In genomic region chr19:47910751-47911150, GRCm38 (mm10) we compare ENCODE assay signal across 15 mouse cellular contexts. TPM values are rescaled to one million over a fixed set of nuclear protein-coding genes. Genes with fewer than 3 reads are reported as not detected.
A peak's percentile ranks its signal among the peaks of the same experiment; 100 is the strongest.
DNase-seq lines count a peak whose midpoint lies in the region; ATAC-seq and TF ChIP-seq lines count a peak whose summit lies in the region.
"Had no signal": no experiment of that assay in that cellular context is flagged by ENCODE, and none has a peak within 500 bp of the region (broad histone marks: within the 10 kb centered on the region; RNA-seq: fewer than 3 reads in every experiment).

No protein-coding gene starts in this region.

- no peak overlapping the region for H3K4me3 ChIP-seq in forebrain, embryonic 15.5 days
- no peak overlapping the region for H3K4me3 ChIP-seq in forebrain, embryonic 13.5 days
- H3K4me3 ChIP-seq in midbrain, embryonic 11.5 days (ENCODE audit: low read depth, low read length): no peak overlapping the region
- no peak overlapping the region for H3K4me3 ChIP-seq in midbrain, postnatal 0 days (ENCODE audit: low read depth, low read length)
- H3K4me3 ChIP-seq in hindbrain, embryonic 14.5 days (replicated peaks; ENCODE audit: low read length): no peak overlapping the region
- H3K4me3 ChIP-seq in midbrain, embryonic 14.5 days (replicated peaks; ENCODE audit: low read depth, low read length): no peak overlapping the region
- H3K4me3 ChIP-seq: stomach, embryonic 15.5 days had no signal

- no peaks in the 10 kb centered on the region for H3K36me3 ChIP-seq in forebrain, embryonic 15.5 days
- H3K36me3 ChIP-seq in forebrain, embryonic 13.5 days (ENCODE audit: poor library complexity, severe bottlenecking): no peaks in the 10 kb centered on the region
- no peaks in the 10 kb centered on the region for H3K36me3 ChIP-seq in midbrain, embryonic 11.5 days (ENCODE audit: control insufficient read depth, insufficient read depth, low read length)
- no peaks in the 10 kb centered on the region for H3K36me3 ChIP-seq in midbrain, postnatal 0 days (ENCODE audit: insufficient read depth, low read length)
- H3K36me3 ChIP-seq in hindbrain, embryonic 14.5 days (replicated peaks; ENCODE audit: control insufficient read depth, insufficient read depth): no peaks in the 10 kb centered on the region
- no peaks in the 10 kb centered on the region for H3K36me3 ChIP-seq in midbrain, embryonic 14.5 days (ENCODE audit: control insufficient read depth, insufficient read depth, low read length)
- H3K36me3 ChIP-seq: stomach, embryonic 15.5 days had no signal

- no peak for ATAC-seq in forebrain, embryonic 15.5 days (replicated peaks)
- ATAC-seq in forebrain, embryonic 13.5 days: no peak
- no peak for ATAC-seq in midbrain, embryonic 11.5 days (ENCODE audit: low FRiP score)
- no peak for ATAC-seq in midbrain, postnatal 0 days (ENCODE audit: low FRiP score)
- ATAC-seq in hindbrain, embryonic 14.5 days (ENCODE audit: low FRiP score): no peak
- no peak for ATAC-seq in midbrain, embryonic 14.5 days (ENCODE audit: low FRiP score, low TSS enrichment)

- 89% methylated on average over 4 of the region's 4 CpGs for WGBS in forebrain, embryonic 15.5 days
- 89% methylated on average over 4 of the region's 4 CpGs for WGBS in forebrain, embryonic 13.5 days
- 89% methylated on average over 4 of the region's 4 CpGs for WGBS in midbrain, embryonic 11.5 days
- WGBS in midbrain, postnatal 0 days: 92% methylated on average over 4 of the region's 4 CpGs
- 88% methylated on average over 4 of the region's 4 CpGs for WGBS in hindbrain, embryonic 14.5 days
- WGBS in midbrain, embryonic 14.5 days: 91% methylated on average over 4 of the region's 4 CpGs

- no peak for TF ChIP-seq CTCF in midbrain, postnatal 0 days (IDR thresholded peaks at IDR 0.05)

- H3K27ac ChIP-seq in forebrain, embryonic 15.5 days (replicated peaks): peak overlapping the region; percentile 95; the same call in 1 of the 2 replicates
- no peak overlapping the region for H3K27ac ChIP-seq in forebrain, embryonic 13.5 days
- H3K27ac ChIP-seq in midbrain, embryonic 11.5 days (ENCODE audit: low read depth, low read length): peak overlapping the region; percentile 87; the same call in 1 of the 2 replicates
- H3K27ac ChIP-seq in midbrain, postnatal 0 days (ENCODE audit: low read depth, low read length): no peak overlapping the region
- peak overlapping the region; percentile 92; the same call in 1 of the 2 replicates for H3K27ac ChIP-seq in hindbrain, embryonic 14.5 days
- H3K27ac ChIP-seq in midbrain, embryonic 14.5 days (replicated peaks; ENCODE audit: low read depth, low read length): peak overlapping the region; percentile 95
- H3K27ac ChIP-seq: stomach, embryonic 15.5 days had no signal

- H3K4me2 ChIP-seq in forebrain, embryonic 15.5 days (replicated peaks): no peak overlapping the region
- H3K4me2 ChIP-seq in forebrain, embryonic 13.5 days: no peak overlapping the region
- H3K4me2 ChIP-seq in midbrain, embryonic 11.5 days: no peak overlapping the region
- no peak overlapping the region for H3K4me2 ChIP-seq in midbrain, postnatal 0 days (ENCODE audit: low read depth, low read length, poor library complexity, severe bottlenecking)
- H3K4me2 ChIP-seq in hindbrain, embryonic 14.5 days (replicated peaks): no peak overlapping the region
- H3K4me2 ChIP-seq in midbrain, embryonic 14.5 days (ENCODE audit: low read length): no peak overlapping the region
- H3K4me2 ChIP-seq: stomach, embryonic 15.5 days had no signal

- no peaks in the 10 kb centered on the region for H3K9me3 ChIP-seq in forebrain, embryonic 15.5 days
- no peaks in the 10 kb centered on the region for H3K9me3 ChIP-seq in forebrain, embryonic 13.5 days (replicated peaks)
- no peaks in the 10 kb centered on the region for H3K9me3 ChIP-seq in midbrain, embryonic 11.5 days (ENCODE audit: control insufficient read depth, low read length)
- H3K9me3 ChIP-seq in midbrain, postnatal 0 days (ENCODE audit: low read length): no peaks in the 10 kb centered on the region
- no peaks in the 10 kb centered on the region for H3K9me3 ChIP-seq in hindbrain, embryonic 14.5 days (ENCODE audit: control insufficient read depth, low read length)
- no peaks in the 10 kb centered on the region for H3K9me3 ChIP-seq in midbrain, embryonic 14.5 days (ENCODE audit: control insufficient read depth, low read length)
- H3K9me3 ChIP-seq: stomach, embryonic 15.5 days had no signal

- H3K9ac ChIP-seq in forebrain, embryonic 15.5 days (replicated peaks): no peak overlapping the region
- no peak overlapping the region for H3K9ac ChIP-seq in forebrain, embryonic 13.5 days
- H3K9ac ChIP-seq in midbrain, embryonic 11.5 days (ENCODE audit: low read length): peak overlapping the region; percentile 63; the same call in 1 of the 2 replicates
- H3K9ac ChIP-seq in midbrain, postnatal 0 days (replicated peaks; ENCODE audit: low read length, poor library complexity, severe bottlenecking): no peak overlapping the region
- no peak overlapping the region for H3K9ac ChIP-seq in hindbrain, embryonic 14.5 days
- no peak overlapping the region for H3K9ac ChIP-seq in midbrain, embryonic 14.5 days (replicated peaks; ENCODE audit: low read length)
- H3K9ac ChIP-seq: stomach, embryonic 15.5 days had no signal

- DNase-seq in midbrain, embryonic 11.5 days (ENCODE audit: low spot score, missing footprints): peak; percentile 79
- no peak for DNase-seq in midbrain, postnatal 0 days (ENCODE audit: low spot score)
- DNase-seq in hindbrain, embryonic 14.5 days (ENCODE audit: low spot score): no peak
- DNase-seq in midbrain, embryonic 14.5 days: no peak
- no peak for DNase-seq in embryo, embryonic 9.5 days (ENCODE audit: extremely low spot score)
- DNase-seq in adrenal gland, adult 18-20 months (ENCODE audit: low spot score in 2 of 2): no peak
- DNase-seq: adrenal gland, adult 8-10 months; gastrocnemius, postnatal 14 days; heart, postnatal 4 days; kidney, postnatal 36 days; lung, adult 18-20 months had no signal

- H3K4me1 ChIP-seq in forebrain, embryonic 15.5 days: peaks cover 22% of the 10 kb centered on the region
- H3K4me1 ChIP-seq in forebrain, embryonic 13.5 days: peaks cover 38% of the 10 kb centered on the region
- peaks cover 14% of the 10 kb centered on the region for H3K4me1 ChIP-seq in midbrain, embryonic 11.5 days (ENCODE audit: control insufficient read depth, insufficient read depth, low read length)
- H3K4me1 ChIP-seq in midbrain, postnatal 0 days (ENCODE audit: insufficient read depth, low read length): no peaks in the 10 kb centered on the region
- H3K4me1 ChIP-seq in hindbrain, embryonic 14.5 days (replicated peaks; ENCODE audit: control insufficient read depth, insufficient read depth, low read length): peaks cover 25% of the 10 kb centered on the region
- H3K4me1 ChIP-seq in midbrain, embryonic 14.5 days (ENCODE audit: control insufficient read depth, insufficient read depth, low read length): peaks cover 20% of the 10 kb centered on the region

- no peaks in the 10 kb centered on the region for H3K27me3 ChIP-seq in forebrain, embryonic 15.5 days
- H3K27me3 ChIP-seq in forebrain, embryonic 13.5 days: no peaks in the 10 kb centered on the region
- no peaks in the 10 kb centered on the region for H3K27me3 ChIP-seq in midbrain, embryonic 11.5 days (ENCODE audit: control insufficient read depth, insufficient read depth, low read length)
- H3K27me3 ChIP-seq in midbrain, postnatal 0 days (ENCODE audit: insufficient read depth, low read length): no peaks in the 10 kb centered on the region
- no peaks in the 10 kb centered on the region for H3K27me3 ChIP-seq in hindbrain, embryonic 14.5 days (ENCODE audit: control insufficient read depth, insufficient read depth, low read length)
- H3K27me3 ChIP-seq in midbrain, embryonic 14.5 days (ENCODE audit: control insufficient read depth, insufficient read depth, low read length): no peaks in the 10 kb centered on the region
- H3K27me3 ChIP-seq: stomach, embryonic 15.5 days had no signal

RNA-seq across cellular contexts. Expression of gene Cfap43, which starts 8.3 kb away (rescaled TPM):
- 0.82 and 2.6 TPM in 2 replicates for polyA plus RNA-seq in forebrain, embryonic 15.5 days (2015; fragmentation: Nextera tagmentation; extraction: Ambion mirVana)
- polyA plus RNA-seq in forebrain, embryonic 13.5 days (2015; fragmentation: Nextera tagmentation; extraction: Ambion mirVana): 0.66 and 0.82 TPM in 2 replicates
- 0.05 and 0.07 TPM in 2 replicates for polyA plus RNA-seq in midbrain, embryonic 11.5 days (2014; fragmentation: Nextera tagmentation; extraction: Ambion mirVana)
- total RNA-seq in midbrain, postnatal 0 days (2014; rRNA removed): 0.66 and 4.2 TPM in 2 replicates
- 0.82 and 2.6 TPM in 2 replicates for polyA plus RNA-seq in midbrain, postnatal 0 days (2015; fragmentation: Nextera tagmentation; extraction: Ambion mirVana)
- 2.3 and 4.2 TPM in 2 replicates for polyA plus RNA-seq in hindbrain, embryonic 14.5 days (2014; fragmentation: Nextera tagmentation; extraction: Ambion mirVana)
- polyA plus RNA-seq in midbrain, embryonic 14.5 days (2014; fragmentation: Nextera tagmentation; extraction: Ambion mirVana): 0.47 and 0.77 TPM in 2 replicates
- total RNA-seq in adrenal gland, adult 18-20 months (2021): not detected
- total RNA-seq: adrenal gland, adult 8-10 months; gastrocnemius, postnatal 14 days; heart, postnatal 4 days had no signal

RNA-seq across cellular contexts. Expression of gene Itprip, which starts 8.3 kb away (rescaled TPM):
- 7.7 and 8.6 TPM in 2 replicates for polyA plus RNA-seq in forebrain, embryonic 15.5 days (2015; fragmentation: Nextera tagmentation; extraction: Ambion mirVana)
- 9.8 and 12.7 TPM in 2 replicates for polyA plus RNA-seq in forebrain, embryonic 13.5 days (2015; fragmentation: Nextera tagmentation; extraction: Ambion mirVana)
- polyA plus RNA-seq in midbrain, embryonic 11.5 days (2014; fragmentation: Nextera tagmentation; extraction: Ambion mirVana): 11.8 and 13.2 TPM in 2 replicates
- total RNA-seq in midbrain, postnatal 0 days (2014; rRNA removed): 2.7 and 3.5 TPM in 2 replicates
- 1.4 and 1.5 TPM in 2 replicates for polyA plus RNA-seq in midbrain, postnatal 0 days (2015; fragmentation: Nextera tagmentation; extraction: Ambion mirVana)
- polyA plus RNA-seq in hindbrain, embryonic 14.5 days (2014; fragmentation: Nextera tagmentation; extraction: Ambion mirVana): 4.1 and 5.4 TPM in 2 replicates
- polyA plus RNA-seq in midbrain, embryonic 14.5 days (2014; fragmentation: Nextera tagmentation; extraction: Ambion mirVana): 3.4 and 5.2 TPM in 2 replicates
- total RNA-seq in adrenal gland, adult 18-20 months (2021): 10 to 100 TPM; 16.8 to 17.7 TPM

RNA-seq across cellular contexts. Expression of gene Cfap58, which starts 26.7 kb away (rescaled TPM):
- 0.32 and 0.37 TPM in 2 replicates for polyA plus RNA-seq in forebrain, embryonic 15.5 days (2015; fragmentation: Nextera tagmentation; extraction: Ambion mirVana)
- 0.21 and 0.49 TPM in 2 replicates for polyA plus RNA-seq in forebrain, embryonic 13.5 days (2015; fragmentation: Nextera tagmentation; extraction: Ambion mirVana)
- polyA plus RNA-seq in midbrain, embryonic 11.5 days (2014; fragmentation: Nextera tagmentation; extraction: Ambion mirVana): 0.14 and 0.20 TPM in 2 replicates
- total RNA-seq in midbrain, postnatal 0 days (2014; rRNA removed): 0.38 and 1.2 TPM in 2 replicates
- 0.54 and 0.91 TPM in 2 replicates for polyA plus RNA-seq in midbrain, postnatal 0 days (2015; fragmentation: Nextera tagmentation; extraction: Ambion mirVana)
- polyA plus RNA-seq in hindbrain, embryonic 14.5 days (2014; fragmentation: Nextera tagmentation; extraction: Ambion mirVana): 0.46 and 1.1 TPM in 2 replicates
- polyA plus RNA-seq in midbrain, embryonic 14.5 days (2014; fragmentation: Nextera tagmentation; extraction: Ambion mirVana): 0.47 and 0.89 TPM in 2 replicates
- under 1 TPM in 1 of 2 experiments, not detected in 1; 0.10 TPM for total RNA-seq in adrenal gland, adult 18-20 months (2021)
- total RNA-seq: gastrocnemius, postnatal 14 days had no signal
- polyA plus RNA-seq: stomach, embryonic 15.5 days; urinary bladder, adult 2 months had no signal

RNA-seq across cellular contexts. Expression of gene Gsto2, which starts 45.4 kb away (rescaled TPM):
- polyA plus RNA-seq in forebrain, embryonic 15.5 days (2015; fragmentation: Nextera tagmentation; extraction: Ambion mirVana): 0.86 and 1.3 TPM in 2 replicates
- 1.2 and 1.8 TPM in 2 replicates for polyA plus RNA-seq in forebrain, embryonic 13.5 days (2015; fragmentation: Nextera tagmentation; extraction: Ambion mirVana)
- polyA plus RNA-seq in midbrain, embryonic 11.5 days (2014; fragmentation: Nextera tagmentation; extraction: Ambion mirVana): 1.4 and 1.8 TPM in 2 replicates
- 0.16 and 0.66 TPM in 2 replicates for total RNA-seq in midbrain, postnatal 0 days (2014; rRNA removed)
- 1.1 TPM in 2 replicates for polyA plus RNA-seq in midbrain, postnatal 0 days (2015; fragmentation: Nextera tagmentation; extraction: Ambion mirVana)
- polyA plus RNA-seq in hindbrain, embryonic 14.5 days (2014; fragmentation: Nextera tagmentation; extraction: Ambion mirVana): 1.2 and 1.3 TPM in 2 replicates
- 1.0 and 1.2 TPM in 2 replicates for polyA plus RNA-seq in midbrain, embryonic 14.5 days (2014; fragmentation: Nextera tagmentation; extraction: Ambion mirVana)
- total RNA-seq in adrenal gland, adult 18-20 months (2021): 1 to 10 TPM; 2.1 to 3.1 TPM

RNA-seq across cellular contexts. Expression of gene Gsto1, which starts 56.0 kb away (rescaled TPM):
- polyA plus RNA-seq in forebrain, embryonic 15.5 days (2015; fragmentation: Nextera tagmentation; extraction: Ambion mirVana): 98.9 and 110 TPM in 2 replicates
- polyA plus RNA-seq in forebrain, embryonic 13.5 days (2015; fragmentation: Nextera tagmentation; extraction: Ambion mirVana): 74.9 and 80.3 TPM in 2 replicates
- polyA plus RNA-seq in midbrain, embryonic 11.5 days (2014; fragmentation: Nextera tagmentation; extraction: Ambion mirVana): 78.9 and 81.1 TPM in 2 replicates
- 95.4 and 142 TPM in 2 replicates for total RNA-seq in midbrain, postnatal 0 days (2014; rRNA removed)
- 148 and 152 TPM in 2 replicates for polyA plus RNA-seq in midbrain, postnatal 0 days (2015; fragmentation: Nextera tagmentation; extraction: Ambion mirVana)
- 127 and 135 TPM in 2 replicates for polyA plus RNA-seq in hindbrain, embryonic 14.5 days (2014; fragmentation: Nextera tagmentation; extraction: Ambion mirVana)
- 115 and 150 TPM in 2 replicates for polyA plus RNA-seq in midbrain, embryonic 14.5 days (2014; fragmentation: Nextera tagmentation; extraction: Ambion mirVana)
- total RNA-seq in adrenal gland, adult 18-20 months (2021): 100 to 1,000 TPM in 1 of 2 experiments, 10 to 100 TPM in 1; 82.8 to 101 TPM

Comparison
In these comparisons a context has a peak if more than half of its experiments do, and no peak if none do; other contexts are left out.
1. H3K27ac ChIP-seq: peak in forebrain, embryonic 15.5 days (single experiment), midbrain, embryonic 11.5 days (single experiment), hindbrain, embryonic 14.5 days (single experiment) and midbrain, embryonic 14.5 days (single experiment); none in forebrain, embryonic 13.5 days (single experiment) and midbrain, postnatal 0 days (single experiment).